Mouse (Mus musculus) gastrocnemius, adult 2 months (tissue): ENCODE measurements at regions not wholly inside any gene's neighbourhood (a gene's known extent, or its start where the extent isn't known, plus 50 kb on each side); places are given as distances from the start of the nearest gene placed in this dataset.

ENCODE experiments used
- DNase-seq: peaks from one replicate; pipeline ENCODE4 v3.0.0; 2022
- H3K27ac ChIP-seq: fragments of 200-600 bp; 2 replicates; pipeline ENCODE4 v1.8.1; 2022; ENCODE audit warnings: mild to moderate bottlenecking
- H3K4me3 ChIP-seq: fragments of 200-600 bp; 2 replicates; pipeline ENCODE4 v1.8.1; 2022; ENCODE audit warnings: mild to moderate bottlenecking, moderate library complexity
- CTCF ChIP-seq: fragments of 200-600 bp; IDR thresholded peaks from 2 replicates; pipeline ENCODE4 v1.8.1; 2022; ENCODE audit warnings: antibody characterized with exemption, mild to moderate bottlenecking, moderate library complexity
- intact Hi-C: fragments of 180-260 bp; cut with DNase I; formaldehyde crosslinking; loops from one replicate; pipeline ENCODE4 v1.15.1; 2025

DNA sequence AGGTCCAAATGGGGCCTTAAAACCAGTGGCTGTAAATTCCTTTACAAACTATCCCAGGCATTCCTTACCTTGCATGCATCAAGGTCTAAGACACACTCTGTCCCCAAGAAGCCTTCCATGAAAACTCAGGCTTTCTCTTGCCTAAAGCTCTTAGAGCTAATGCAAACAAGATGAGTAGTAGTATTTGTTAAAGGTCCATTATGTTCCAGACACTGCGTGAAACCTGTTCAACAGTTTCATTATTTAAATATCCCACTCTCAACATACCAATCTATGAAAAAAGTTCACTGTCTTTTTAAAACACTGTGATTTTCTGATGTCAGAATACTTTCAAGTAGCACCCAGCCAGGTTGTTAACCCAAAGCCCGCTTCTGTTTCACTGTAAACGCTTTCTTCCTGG is 687.9 kb upstream of the A1bg start:
- Histone ChIP-seq H3K4me3 (no peak overlapping the region), H3K27ac (no peak overlapping the region)
- intact Hi-C loops, result no loop called here
- no peak for DNase-seq
- TF ChIP-seq CTCF, result no peak

DNA sequence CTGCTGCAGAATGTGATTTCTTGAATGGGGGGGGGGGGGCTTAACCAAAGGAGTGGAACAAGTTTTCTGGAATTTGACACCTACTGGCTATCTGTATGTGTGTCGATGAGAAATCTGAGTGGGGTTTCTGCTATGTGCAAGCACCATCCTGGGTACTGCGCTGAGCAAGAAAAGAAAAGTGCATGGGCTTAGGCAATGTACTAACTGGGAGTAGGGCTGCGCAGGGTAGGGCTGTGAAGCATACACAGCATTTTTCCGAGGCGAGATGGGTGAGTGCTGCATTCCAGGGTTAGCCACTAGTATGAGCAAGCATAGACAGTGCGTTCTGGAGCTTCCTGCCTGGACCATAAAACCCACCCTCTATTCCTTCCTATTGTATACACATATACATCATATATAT is 686.8 kb upstream of the A1bg start:
- DNase-seq, result no peak
- Histone ChIP-seq H3K27ac (no peak overlapping the region), H3K4me3 (no peak overlapping the region)
- intact Hi-C loops, result no loop called here
- TF ChIP-seq CTCF, result no peak

DNA sequence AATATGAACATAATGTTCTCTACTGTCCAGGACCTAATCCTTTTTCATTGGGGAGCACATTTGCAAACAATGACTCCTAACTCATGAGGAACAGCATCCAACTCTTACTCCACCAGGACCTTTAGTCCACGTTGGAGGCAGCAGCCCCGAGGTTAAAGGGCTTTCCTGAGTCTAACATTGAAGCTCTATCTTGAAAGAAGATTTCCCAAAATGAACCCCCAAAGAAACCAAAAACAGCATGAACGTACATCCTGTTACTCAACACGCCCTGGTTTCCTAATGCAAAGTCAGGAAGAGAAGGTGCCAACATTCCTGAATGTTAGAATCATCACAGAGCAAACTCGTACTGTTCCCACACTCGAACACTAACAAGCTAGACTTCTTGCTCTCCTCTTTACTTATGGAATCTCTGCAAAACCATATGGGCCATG is 685.5 kb upstream of the A1bg start:
- Histone ChIP-seq H3K4me3 (no peak overlapping the region), H3K27ac (peak overlapping the region; percentile 36; the same call in 1 of the 2 replicates)
- intact Hi-C loops, result no loop called here
- TF ChIP-seq CTCF, result no peak
- DNase-seq, result peak; percentile 20

DNA sequence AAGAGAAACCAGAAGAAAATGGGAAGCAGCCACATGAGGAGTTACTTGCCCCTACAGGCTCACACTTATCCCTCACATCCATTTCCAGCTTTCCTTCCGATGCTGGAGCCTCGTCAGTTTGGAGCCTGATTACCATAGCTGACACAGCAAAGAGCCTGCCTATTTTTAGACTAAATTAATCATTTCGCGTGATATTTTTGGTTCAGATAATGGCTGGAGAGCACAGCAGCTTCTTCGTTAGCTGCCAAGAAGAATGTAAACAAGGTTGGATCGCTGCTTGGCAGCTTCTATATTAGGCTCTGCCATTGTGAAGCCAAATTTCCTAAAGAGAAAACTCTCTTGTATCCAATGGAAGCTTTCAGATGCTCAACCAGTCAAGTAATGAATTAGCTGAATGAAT is 676.9 kb upstream of the A1bg start:
- Histone ChIP-seq H3K4me3 (no peak overlapping the region), H3K27ac (no peak overlapping the region)
- no peak for TF ChIP-seq CTCF
- no peak for DNase-seq
- intact Hi-C loops, result no loop called here

DNA sequence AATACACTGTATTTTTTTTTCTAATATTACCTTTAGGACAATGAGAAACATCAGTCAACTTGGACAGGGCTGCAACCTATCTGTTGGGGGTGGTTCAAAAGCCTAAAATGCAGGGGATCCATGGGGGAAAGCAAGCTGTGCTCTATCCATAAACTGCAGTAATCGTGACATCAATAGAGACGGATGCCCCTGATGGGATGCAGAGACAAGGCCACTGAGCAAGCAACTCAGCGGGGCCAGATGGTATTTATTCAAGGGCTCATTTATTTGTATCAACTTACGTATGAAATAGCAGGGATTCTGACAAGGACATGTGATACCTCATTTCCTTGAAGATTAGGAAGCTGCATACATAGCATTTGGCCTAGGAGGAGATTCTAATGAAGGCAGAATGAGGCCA is 673.5 kb upstream of the A1bg start:
- no peak for DNase-seq

DNA sequence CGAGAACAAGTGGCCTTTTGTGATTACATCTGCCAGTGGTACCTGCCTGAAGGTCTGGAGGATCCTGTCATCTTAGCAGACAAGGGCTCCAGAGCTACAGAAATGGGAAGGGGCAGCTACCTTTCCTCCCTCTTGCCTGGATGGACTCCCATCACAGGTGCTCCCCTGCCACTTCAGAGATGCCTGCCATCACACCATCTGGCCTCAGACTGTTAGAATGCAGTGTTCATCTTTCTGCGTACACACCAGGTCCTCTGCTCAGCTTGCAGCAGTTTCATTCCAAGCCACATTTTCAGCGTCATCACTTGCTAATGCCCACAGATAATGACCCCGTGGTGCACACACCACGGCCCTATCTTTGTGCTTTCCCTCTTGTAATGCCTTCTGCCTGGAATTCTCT is 666.1 kb upstream of the A1bg start:
- TF ChIP-seq CTCF, result no peak
- Histone ChIP-seq H3K27ac (no peak overlapping the region), H3K4me3 (no peak overlapping the region)
- no peak for DNase-seq
- intact Hi-C loops, result no loop called here

More for the DNA sequence above, 673.5 kb upstream of the A1bg start:
- Histone ChIP-seq H3K4me3 (no peak overlapping the region), H3K27ac (no peak overlapping the region)
- TF ChIP-seq CTCF, result no peak
- intact Hi-C loops, result no loop called here

DNA sequence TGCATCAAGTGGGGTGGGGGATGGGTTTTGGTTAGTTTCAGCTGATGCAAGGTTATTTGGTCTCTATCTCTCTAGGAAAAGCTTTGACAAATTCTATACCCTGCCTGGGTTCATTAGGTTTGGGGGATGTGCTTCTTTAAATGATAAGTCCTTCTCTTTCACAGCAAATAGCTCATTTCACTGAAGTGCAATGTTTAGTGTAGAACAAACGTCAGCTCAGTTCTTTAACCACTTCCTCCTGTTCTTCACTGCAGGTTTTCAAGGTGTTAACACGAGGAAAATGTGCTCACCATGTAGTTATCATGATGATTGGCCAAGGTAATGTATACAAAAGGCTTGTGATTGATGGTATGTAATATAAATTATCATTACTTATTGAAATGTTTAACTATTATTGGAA is 659.5 kb upstream of the A1bg start:
- DNase-seq, result no peak
- Histone ChIP-seq H3K4me3 (no peak overlapping the region), H3K27ac (no peak overlapping the region)
- no peak for TF ChIP-seq CTCF
- intact Hi-C loops, result no loop called here

DNA sequence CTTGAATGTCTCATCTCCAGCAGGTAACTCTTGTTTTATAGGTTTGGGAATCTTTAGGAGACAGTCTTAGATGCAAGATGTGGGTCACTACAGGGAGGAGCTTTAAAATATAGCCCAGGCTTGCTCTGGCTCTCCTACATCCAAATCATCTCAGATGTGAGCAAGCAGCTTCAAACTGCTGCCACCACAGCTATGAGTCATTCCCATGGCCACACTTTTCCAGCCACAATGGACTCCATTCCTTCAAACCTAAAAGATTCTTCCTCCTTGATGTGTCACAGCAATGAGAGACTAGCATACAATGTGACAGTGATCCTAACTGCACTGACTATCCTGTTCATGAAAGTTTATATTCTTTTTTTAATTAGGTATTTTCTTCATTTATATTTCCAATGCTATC is 640.5 kb upstream of the A1bg start:
- intact Hi-C loops, result no loop called here
- no peak for TF ChIP-seq CTCF
- Histone ChIP-seq H3K4me3 (no peak overlapping the region), H3K27ac (no peak overlapping the region)
- DNase-seq, result no peak

DNA sequence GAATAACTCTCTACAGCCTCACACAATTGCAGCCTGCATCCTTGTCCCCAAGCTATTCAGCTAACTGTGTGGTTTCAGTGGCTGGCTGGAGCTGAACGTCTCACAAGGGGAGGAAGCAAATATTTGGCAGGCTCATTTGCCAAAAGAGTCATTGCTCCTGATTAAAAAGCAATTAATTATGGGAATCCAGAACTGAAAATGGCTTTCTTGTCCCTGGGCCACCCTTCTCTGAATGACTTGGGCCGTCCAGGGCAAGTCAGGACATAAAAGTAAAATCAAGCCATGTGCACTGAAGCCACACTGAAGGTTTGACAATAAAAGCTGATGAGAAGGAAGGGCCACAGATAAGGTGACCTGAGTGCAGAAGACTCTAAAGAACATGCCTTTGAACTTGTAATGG is 639.4 kb upstream of the A1bg start:
- Histone ChIP-seq H3K27ac (no peak overlapping the region), H3K4me3 (no peak overlapping the region)
- no peak for TF ChIP-seq CTCF
- peak; percentile 12 for DNase-seq
- intact Hi-C loops, result no loop called here

DNA sequence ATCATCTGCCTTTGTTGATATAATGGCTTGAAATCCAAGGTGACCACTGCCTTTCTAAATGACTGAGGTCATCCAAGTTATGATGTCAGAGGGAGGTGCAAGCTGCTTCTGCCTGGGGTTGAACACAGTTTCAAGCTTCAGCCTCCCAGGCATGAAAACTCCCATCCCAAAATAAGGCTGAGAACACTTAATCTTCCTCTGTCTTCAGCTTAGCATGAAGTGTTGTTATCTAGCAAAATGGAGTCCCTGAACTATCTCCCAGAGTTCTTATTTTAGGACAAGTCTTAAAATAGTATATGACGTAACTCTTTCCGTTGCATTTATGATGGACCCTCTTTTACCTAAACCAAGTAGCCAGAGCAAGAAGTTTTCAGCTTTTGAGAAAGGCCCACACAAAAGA is 631.1 kb upstream of the A1bg start:
- Histone ChIP-seq H3K4me3 (no peak overlapping the region), H3K27ac (no peak overlapping the region)
- no peak for DNase-seq
- intact Hi-C loops, result no loop called here
- TF ChIP-seq CTCF, result no peak

DNA sequence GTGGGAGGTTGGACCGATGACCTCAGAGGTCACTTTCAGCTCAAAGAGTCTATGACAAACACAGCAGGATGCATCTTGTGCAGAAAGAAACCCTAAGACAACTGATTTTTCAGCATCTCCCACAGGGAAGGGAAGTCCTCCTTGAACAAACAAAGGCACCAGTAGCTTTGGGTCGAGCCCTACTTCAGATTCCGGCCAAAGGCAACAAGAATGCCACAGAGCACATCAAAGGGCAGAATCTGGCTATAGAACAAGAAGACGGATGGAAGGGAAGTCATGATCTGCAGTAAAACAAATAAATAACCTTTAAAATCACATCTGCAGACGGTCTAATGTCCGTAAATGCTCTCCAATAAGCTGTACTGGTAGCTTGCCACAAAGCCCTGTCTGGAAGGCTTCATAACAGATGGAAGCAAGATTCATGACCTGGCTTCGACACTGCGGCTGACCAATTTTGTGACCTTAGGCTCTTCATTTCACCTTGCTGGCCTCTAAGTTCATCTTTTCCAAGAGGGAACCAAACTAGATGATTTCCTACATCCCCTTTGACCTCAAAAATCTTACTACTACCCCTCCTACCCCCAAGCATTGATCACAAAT is 630.4 kb upstream of the A1bg start:
- intact Hi-C loops, result no loop called here
- DNase-seq, result no peak
- Histone ChIP-seq H3K4me3 (no peak overlapping the region), H3K27ac (no peak overlapping the region)
- no peak for TF ChIP-seq CTCF

DNA sequence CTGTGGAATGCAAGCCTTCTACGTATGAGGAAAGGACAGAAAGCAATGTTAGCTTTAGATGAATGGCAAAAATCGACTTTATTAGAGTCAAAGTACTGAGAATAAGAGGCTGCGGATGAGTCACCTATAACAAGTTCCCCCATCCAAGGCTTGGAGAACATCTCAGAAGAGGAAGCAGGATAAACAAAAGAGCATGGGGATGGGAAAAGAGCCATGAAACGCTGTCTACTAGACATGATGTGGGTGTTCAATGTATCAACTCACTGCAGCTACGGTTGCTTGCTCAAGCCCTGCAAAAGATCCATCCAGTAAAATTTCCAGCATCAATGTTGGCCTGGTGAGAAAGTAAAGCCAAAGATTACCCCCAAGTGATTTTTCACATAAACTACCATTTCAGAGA is 628.4 kb upstream of the A1bg start:
- TF ChIP-seq CTCF, result no peak
- intact Hi-C loops, result no loop called here
- DNase-seq, result no peak
- H3K27ac ChIP-seq, result no peak overlapping the region
- H3K4me3 ChIP-seq, result no peak overlapping the region

DNA sequence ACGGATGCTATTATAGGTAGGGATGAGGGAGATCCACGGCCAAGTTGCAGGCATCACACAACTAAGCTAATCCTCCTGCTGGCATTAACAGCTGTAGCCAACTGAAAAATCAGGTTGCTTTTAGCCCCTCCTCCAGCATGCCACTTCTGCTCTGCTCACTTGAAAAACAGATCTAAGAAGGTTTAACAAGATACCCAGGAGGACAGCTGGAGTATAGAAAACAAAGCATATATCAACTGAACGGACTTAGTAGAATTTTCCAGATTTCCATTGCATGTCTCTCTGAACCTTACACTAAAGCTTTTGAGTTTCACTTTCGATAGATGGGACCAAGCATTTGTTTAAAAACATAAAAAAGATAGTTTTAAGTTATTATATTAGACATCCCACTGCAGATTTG is 625.6 kb upstream of the A1bg start:
- Histone ChIP-seq H3K27ac (no peak overlapping the region), H3K4me3 (peak overlapping the region; percentile 44)
- DNase-seq, result no peak
- TF ChIP-seq CTCF, result no peak
- intact Hi-C loops, result no loop called here

DNA sequence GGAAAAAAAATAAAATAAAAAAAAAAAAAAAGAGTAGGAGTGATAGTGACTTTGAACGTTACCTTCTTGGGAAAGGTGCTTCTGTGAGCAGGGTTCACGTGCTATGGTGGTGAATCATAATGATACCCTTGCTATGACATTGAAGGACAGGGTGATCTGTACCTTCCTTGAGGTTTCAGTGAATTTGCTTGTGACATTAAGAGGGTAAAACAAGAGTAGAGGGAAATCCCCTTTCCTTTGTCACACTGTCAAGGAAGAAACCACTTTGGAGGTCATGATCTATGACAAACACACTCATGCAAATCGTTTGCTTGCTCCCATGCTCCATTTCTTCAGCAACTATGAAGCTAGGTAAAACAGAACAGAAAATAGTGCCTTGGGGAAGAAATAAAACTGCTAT is 623.8 kb upstream of the A1bg start:
- intact Hi-C loops, result no loop called here
- no peak overlapping the region for H3K4me3 ChIP-seq
- DNase-seq, result no peak
- no peak overlapping the region for H3K27ac ChIP-seq
- no peak for TF ChIP-seq CTCF

DNA sequence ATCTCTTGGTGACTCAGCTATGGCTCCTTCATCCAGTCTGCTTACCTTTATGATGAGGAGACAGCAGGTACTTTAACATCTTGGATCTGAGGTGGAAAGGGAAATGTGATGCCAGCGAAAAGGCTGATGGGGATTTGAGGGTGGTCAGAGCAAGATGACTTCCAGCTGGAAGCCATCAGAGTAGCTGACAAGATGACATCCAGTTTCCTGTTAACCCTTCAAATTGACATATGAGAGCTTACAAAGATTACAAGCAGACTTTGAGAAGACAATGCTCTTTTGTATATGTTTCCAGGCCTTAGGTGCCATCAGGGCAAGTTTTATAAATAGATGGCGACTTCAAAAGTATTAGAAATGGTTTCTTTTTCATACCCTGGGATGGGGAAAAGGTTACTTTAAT is 621.3 kb upstream of the A1bg start:
- no peak for TF ChIP-seq CTCF
- H3K4me3 ChIP-seq, result no peak overlapping the region

More for the DNA sequence above, 621.3 kb upstream of the A1bg start:
- intact Hi-C loops, result no loop called here
- no peak overlapping the region for H3K27ac ChIP-seq
- DNase-seq, result no peak
